Mouse (Mus musculus): ENCODE results near the gene Exoc3l. TPM values are rescaled to one million over a fixed set of nuclear protein-coding genes. Genes with fewer than 3 reads are reported as not detected.

The Exoc3l gene
- total and polyA plus RNA-seq, 3 experiments, result 3.9 to 11.8 (median 4.7) TPM

DNA sequence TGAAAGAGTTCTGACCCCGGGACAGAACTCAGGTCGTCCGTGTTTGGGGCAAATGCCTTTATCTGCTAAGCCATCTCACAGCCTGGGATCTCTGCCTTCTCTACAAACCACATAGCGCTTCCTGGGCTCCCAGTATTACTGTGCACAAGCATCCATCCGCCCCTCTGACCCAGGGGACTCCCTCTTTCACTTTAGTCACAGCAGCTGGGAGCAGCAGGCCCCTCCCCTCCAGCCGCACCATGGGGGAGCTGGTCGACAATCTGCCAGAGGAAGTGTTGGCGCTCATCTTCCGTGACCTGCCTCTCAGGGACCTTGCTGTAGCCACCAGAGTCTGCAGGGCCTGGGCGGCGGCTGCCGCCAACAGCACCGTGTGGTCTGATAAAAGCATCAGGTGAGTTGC is 29.1 kb downstream of the Exoc3l start:
- Histone ChIP-seq H3K27ac (no peak overlapping the region), H3K4me1 (ENCODE audit: control insufficient read depth, insufficient read depth, low read length) (peaks cover 3% of the 10 kb centered on the region), H3K79me2 (replicated peaks; ENCODE audit: control insufficient read depth, insufficient read depth, low read length) (no peaks in the 10 kb centered on the region), H3K9ac (ENCODE audit: low read depth, low read length) (no peak overlapping the region), H3K36me3 (ENCODE audit: control insufficient read depth, insufficient read depth, low read length) (no peaks in the 10 kb centered on the region), H3K4me3 (no peak overlapping the region), H3K27me3 (ENCODE audit: control insufficient read depth, insufficient read depth, low read length) (no peaks in the 10 kb centered on the region)
- TF ChIP-seq POLR2A (IDR thresholded peaks at IDR 0.05; ENCODE audit: insufficient read depth, low read depth, low read length), result no peak
- no peak for TF ChIP-seq EP300 (IDR thresholded peaks at IDR 0.05; ENCODE audit: insufficient read depth, low read depth, low read length)
- no peak for TF ChIP-seq CTCF (IDR thresholded peaks at IDR 0.05)
- intact Hi-C loops (cut with DNase I), result loop anchor here (10.0 kb wide), 1 partner anchor 612 kb away; no protein-coding TSS in a partner anchor
- WGBS, result 78% methylated on average over 13 of the region's 13 CpGs
- peak; percentile 16 to 34 for DNase-seq

- 12% methylated on average over 10 of the region's 10 CpGs for WGBS
- H3K4me1 ChIP-seq (ENCODE audit: control insufficient read depth, insufficient read depth, low read length), result peaks cover 3% of the 10 kb centered on the region
- no peaks in the 10 kb centered on the region for H3K79me2 ChIP-seq (replicated peaks; ENCODE audit: control insufficient read depth, insufficient read depth, low read length)
- DNase-seq, result peak; percentile 43 to 49
- H3K27me3 ChIP-seq (ENCODE audit: control insufficient read depth, insufficient read depth, low read length), result no peaks in the 10 kb centered on the region
- peak overlapping the region; percentile 47; the same call in 1 of the 2 replicates for H3K27ac ChIP-seq
- H3K4me3 ChIP-seq, result peak overlapping the region; percentile 51
- no peaks in the 10 kb centered on the region for H3K36me3 ChIP-seq (ENCODE audit: control insufficient read depth, insufficient read depth, low read length)
- TF ChIP-seq EP300 (IDR thresholded peaks at IDR 0.05; ENCODE audit: insufficient read depth, low read depth, low read length) (no peak), POLR2A (IDR thresholded peaks at IDR 0.05; ENCODE audit: insufficient read depth, low read depth, low read length) (no peak; the same call in 1 of the 2 replicates), CTCF (IDR thresholded peaks at IDR 0.05) (no peak)
- H3K9ac ChIP-seq (ENCODE audit: low read depth, low read length), result 0 out of 2 replicates have a peak overlapping the region, but pooled peaks have one; percentile 4
- intact Hi-C loops (cut with DNase I), result loop anchor here (10.0 kb wide), 1 partner anchor 610 kb away; no protein-coding TSS in a partner anchor
Observed at GRCm38 (mm10) chr8:105265128-105265527, 30.8 kb downstream of the Exoc3l start.

- Histone ChIP-seq H3K79me2 (replicated peaks; ENCODE audit: control insufficient read depth, insufficient read depth, low read length) (no peaks in the 10 kb centered on the region), H3K36me3 (ENCODE audit: control insufficient read depth, insufficient read depth, low read length) (no peaks in the 10 kb centered on the region), H3K27me3 (ENCODE audit: control insufficient read depth, insufficient read depth, low read length) (no peaks in the 10 kb centered on the region), H3K9ac (ENCODE audit: low read depth, low read length) (peak within 1 kb of the TSS; percentile 98), H3K4me3 (peak within 1 kb of the TSS; percentile 51), H3K27ac (peak within 1 kb of the TSS; percentile 47), H3K4me1 (ENCODE audit: control insufficient read depth, insufficient read depth, low read length) (peaks cover 4% of the 10 kb centered on the region; the same call in 1 of the 2 replicates)
- intact Hi-C loops (cut with DNase I), result loop anchor here (10.0 kb wide), 1 partner anchor 610 kb away; no protein-coding TSS in a partner anchor
- WGBS, result 2% methylated on average over 54 of the region's 54 CpGs
- TF ChIP-seq POLR2A (IDR thresholded peaks at IDR 0.05; ENCODE audit: insufficient read depth, low read depth, low read length), result peak; percentile 76
- TF ChIP-seq EP300 (IDR thresholded peaks at IDR 0.05; ENCODE audit: insufficient read depth, low read depth, low read length), result 0 out of 2 replicates have a peak, but pooled peaks have one; percentile 46
- TF ChIP-seq CTCF (IDR thresholded peaks at IDR 0.05), result no peak
- DNase-seq, result peak; percentile 87 to 90
Observed at GRCm38 (mm10) chr8:105264024-105264982, 31.6 kb downstream of the Exoc3l start, which contains the start of the genes Tradd and Fbxl8. Gene Tradd (minus strand): TSS chr8:105264609. Gene Fbxl8 (plus strand): TSS chr8:105264648.

DNA sequence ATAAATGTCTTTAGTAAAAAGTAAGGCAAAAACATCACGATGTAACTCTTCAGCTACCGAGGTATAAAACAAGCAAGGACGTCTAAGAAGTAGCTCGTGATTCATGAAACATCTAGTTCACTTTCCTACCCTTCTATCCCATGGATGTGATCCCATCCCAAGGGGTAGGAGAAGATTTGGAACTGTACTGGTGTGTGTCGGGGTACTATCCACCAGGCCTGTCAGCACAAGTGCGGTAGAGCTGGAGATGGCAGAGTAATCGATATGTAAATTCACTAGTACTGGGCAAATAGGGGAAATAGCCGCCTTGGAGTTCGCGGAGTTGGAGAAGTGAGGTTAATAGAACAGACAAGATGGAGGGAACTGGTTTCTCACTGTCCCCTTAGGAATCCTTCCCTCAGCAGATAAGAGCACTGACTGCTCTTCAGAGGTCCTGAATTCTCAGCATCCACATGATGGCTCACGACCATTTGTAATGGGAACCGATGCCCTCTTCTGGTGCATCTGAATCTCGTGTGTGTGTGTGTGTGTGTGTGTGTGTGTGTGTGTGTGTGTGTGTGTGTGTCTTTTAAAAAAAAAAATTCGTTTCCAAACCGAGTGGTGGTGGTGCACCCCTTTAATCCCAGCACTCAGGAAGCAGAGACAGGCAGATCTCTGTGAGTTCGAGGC is 32.5 kb downstream of the Exoc3l start:
- WGBS, result 45% methylated on average over 16 of the region's 16 CpGs
- H3K27me3 ChIP-seq (ENCODE audit: control insufficient read depth, insufficient read depth, low read length), result no peaks in the 10 kb centered on the region
- H3K79me2 ChIP-seq (replicated peaks; ENCODE audit: control insufficient read depth, insufficient read depth, low read length), result no peaks in the 10 kb centered on the region
- intact Hi-C loops (cut with DNase I), result loop anchor here (10.0 kb wide), 1 partner anchor 609 kb away; no protein-coding TSS in a partner anchor
- H3K4me1 ChIP-seq (ENCODE audit: control insufficient read depth, insufficient read depth, low read length), result peaks cover 4% of the 10 kb centered on the region; the same call in 1 of the 2 replicates
- no peak overlapping the region for H3K4me3 ChIP-seq
- H3K27ac ChIP-seq, result no peak overlapping the region
- DNase-seq, result no peak
- no peaks in the 10 kb centered on the region for H3K36me3 ChIP-seq (ENCODE audit: control insufficient read depth, insufficient read depth, low read length)
- TF ChIP-seq EP300 (IDR thresholded peaks at IDR 0.05; ENCODE audit: insufficient read depth, low read depth, low read length) (no peak), CTCF (IDR thresholded peaks at IDR 0.05) (no peak), POLR2A (IDR thresholded peaks at IDR 0.05; ENCODE audit: insufficient read depth, low read depth, low read length) (no peak)
- no peak overlapping the region for H3K9ac ChIP-seq (ENCODE audit: low read depth, low read length)

DNA sequence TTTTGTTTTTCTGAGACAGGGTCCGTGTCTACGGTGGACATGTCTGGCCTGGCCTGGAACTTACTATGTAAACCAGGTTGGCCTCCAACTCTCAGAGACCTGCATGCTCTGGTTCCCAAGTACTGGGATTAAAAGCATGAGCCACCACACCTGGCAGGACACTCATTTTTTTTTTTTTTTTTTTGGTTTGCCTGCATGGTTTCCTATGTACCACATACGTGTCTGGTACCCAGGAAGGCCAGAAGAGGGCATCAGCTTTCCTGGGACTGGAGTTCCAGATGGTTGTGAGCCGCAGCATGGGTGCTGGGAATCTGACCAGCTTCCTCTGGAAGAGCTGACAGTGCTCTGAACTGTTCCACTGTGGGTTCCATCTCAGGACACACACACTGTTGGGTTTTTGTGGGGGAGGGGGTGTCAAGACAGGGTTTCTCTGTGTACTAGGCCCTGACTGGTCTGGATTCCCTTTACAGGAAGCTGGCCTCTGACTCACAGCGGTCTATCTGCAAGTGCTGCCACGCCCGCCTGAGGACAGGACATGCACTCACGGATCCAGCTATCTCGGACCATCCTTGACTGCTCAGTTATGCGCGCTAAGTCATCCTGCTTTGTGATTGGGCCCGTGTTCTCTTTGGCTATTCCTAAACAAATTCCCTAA is 34.4 kb downstream of the Exoc3l start:
- no peaks in the 10 kb centered on the region for H3K27me3 ChIP-seq (ENCODE audit: control insufficient read depth, insufficient read depth, low read length)
- no peak overlapping the region for H3K9ac ChIP-seq (ENCODE audit: low read depth, low read length)
- 87% methylated on average over 12 of the region's 12 CpGs for WGBS
- no peak for TF ChIP-seq EP300 (IDR thresholded peaks at IDR 0.05; ENCODE audit: insufficient read depth, low read depth, low read length)
- no peak for TF ChIP-seq POLR2A (IDR thresholded peaks at IDR 0.05; ENCODE audit: insufficient read depth, low read depth, low read length)
- TF ChIP-seq CTCF (IDR thresholded peaks at IDR 0.05), result no peak
- no peak overlapping the region for H3K4me3 ChIP-seq
- H3K4me1 ChIP-seq (ENCODE audit: control insufficient read depth, insufficient read depth, low read length), result peaks cover 4% of the 10 kb centered on the region; the same call in 1 of the 2 replicates
- no peak overlapping the region for H3K27ac ChIP-seq
- intact Hi-C loops (cut with DNase I), result loop anchor here (10.0 kb wide), 1 partner anchor 607 kb away; no protein-coding TSS in a partner anchor
- no peaks in the 10 kb centered on the region for H3K36me3 ChIP-seq (ENCODE audit: control insufficient read depth, insufficient read depth, low read length)
- H3K79me2 ChIP-seq (replicated peaks; ENCODE audit: control insufficient read depth, insufficient read depth, low read length), result no peaks in the 10 kb centered on the region
- no peak for DNase-seq
